Mouse (Mus musculus): ENCODE measurements around the gene Grik2.

DNA sequence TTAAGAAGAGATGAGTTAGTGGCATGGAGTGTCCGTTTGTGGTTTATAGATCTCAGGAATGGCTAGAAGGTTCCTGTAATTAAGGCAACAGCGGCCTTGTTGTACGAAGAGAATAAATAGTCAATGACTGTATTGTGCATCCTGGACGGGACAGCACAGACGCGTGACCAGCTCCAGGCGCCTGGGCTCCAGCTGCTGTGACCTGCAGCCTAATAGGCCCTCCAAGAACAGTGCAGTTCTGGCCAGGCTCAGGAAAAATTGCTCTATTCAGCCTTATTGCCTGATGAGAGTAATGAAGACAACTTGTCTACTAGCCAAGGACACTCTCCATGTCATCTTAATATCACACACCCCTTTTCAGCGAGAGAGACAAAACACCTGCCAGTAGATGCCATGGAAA lies 1.8 kb upstream of the Grik2 start:
- no peak for TF ChIP-seq POLR2A (IDR thresholded peaks at IDR 0.05; ENCODE audit: borderline replicate concordance, low read depth, low read length)
- no peak for TF ChIP-seq CTCF (IDR thresholded peaks at IDR 0.05; ENCODE audit: low read depth, low read length)

Measured in bone marrow macrophage, adult 2 months (primary cell).